Mouse (Mus musculus): ENCODE results near the gene Tbc1d10b.

DNA sequence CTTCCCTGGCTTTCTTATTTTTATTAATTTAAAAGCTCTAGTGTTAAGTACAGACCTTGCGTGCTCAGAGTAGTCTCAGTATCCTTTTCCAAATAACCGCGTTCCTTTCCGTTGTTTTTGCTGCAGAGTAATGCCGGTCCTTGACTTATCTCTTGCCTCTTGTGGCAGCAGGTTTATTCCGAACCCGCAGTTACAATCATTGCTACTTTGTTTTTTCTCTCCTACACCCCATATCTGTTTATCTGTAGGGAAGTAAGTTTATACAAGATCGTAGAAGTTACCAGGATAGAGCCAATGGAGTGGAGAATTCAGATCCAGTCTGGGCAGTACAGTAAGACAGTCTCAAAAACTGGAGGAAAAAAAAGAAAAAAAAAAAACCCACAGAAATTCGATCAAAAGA lies 25.5 kb upstream of the Tbc1d10b start:
- no peak for TF ChIP-seq CTCF (conservative IDR thresholded peaks at IDR 0.05; ENCODE audit: low read length)
- no peak for TF ChIP-seq NANOG (IDR thresholded peaks at IDR 0.05; ENCODE audit: borderline replicate concordance, low read length)
- TF ChIP-seq POU5F1 (IDR thresholded peaks at IDR 0.05; ENCODE audit: borderline replicate concordance, low read length), result no peak
